Mouse (Mus musculus) frontal cortex, adult 2 months (tissue): Measurements from ENCODE around the gene Slc5a2. TPM values are rescaled to one million over a fixed set of nuclear protein-coding genes. Genes with fewer than 3 reads are reported as not detected.

ENCODE experiments used
- DNase-seq, 2 experiments: peaks; one replicate each; pipeline ENCODE4 v3.0.0; 2022; ENCODE audit warnings: low spot score in 1 of 2; ENCODE audit errors: extremely low spot score in 1 of 2
- polyA plus RNA-seq: library from polyadenylated mRNA; depleted of rRNA; stranded (reverse); fragments of >200 nt; gene quantifications from 2 replicates; pipeline ENCODE4 v1.2.3, GENCODE M21; 2012

Slc5a2 gene
- polyA plus RNA-seq, 1 experiment: 0.04 TPM

- no peak for DNase-seq
These were observed 17.1 kb upstream of the Slc5a2 start for GRCm38 (mm10) chr7:128248081-128249042.

DNA sequence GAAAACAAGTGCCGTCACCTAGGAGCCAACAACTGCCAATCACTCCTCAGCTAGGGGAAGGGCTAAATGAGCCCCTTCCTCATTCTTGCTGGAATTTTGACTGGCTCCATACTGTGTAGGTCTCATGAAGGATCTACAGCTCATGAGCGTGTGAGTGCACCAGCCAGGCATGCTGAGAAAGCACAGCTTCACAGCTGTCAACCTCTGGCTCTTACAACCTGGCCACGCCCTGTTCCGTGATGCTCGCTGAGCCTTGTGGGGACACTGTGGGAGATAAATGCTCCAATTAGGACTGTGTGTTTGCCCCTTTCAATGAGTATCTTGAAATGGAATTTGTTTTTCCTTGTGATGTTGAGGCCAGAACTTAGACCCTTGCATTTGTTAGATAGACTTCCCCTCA is 15.5 kb upstream of the Slc5a2 start:
- no peak for DNase-seq

DNA sequence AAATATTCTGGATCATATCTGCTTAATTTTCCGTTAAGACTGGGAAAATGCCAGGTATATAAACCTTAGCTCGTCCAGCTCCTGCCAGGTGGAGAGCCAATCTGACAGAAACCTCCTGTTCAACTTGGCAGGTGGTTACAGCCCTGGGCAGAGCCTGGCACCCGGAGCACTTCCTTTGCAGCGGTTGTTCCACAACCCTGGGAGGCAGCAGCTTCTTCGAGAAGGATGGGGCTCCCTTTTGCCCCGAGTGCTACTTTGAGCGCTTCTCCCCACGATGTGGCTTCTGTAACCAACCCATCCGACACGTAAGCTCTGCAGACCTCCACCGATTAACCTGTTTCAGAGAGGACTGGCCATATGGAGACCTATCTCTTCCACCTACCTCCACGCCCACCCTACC is 13.5 kb upstream of the Slc5a2 start:
- no peak for DNase-seq

- DNase-seq: peak; percentile 52 to 84
These were observed 12.8 kb upstream of the Slc5a2 start for GRCm38 (mm10) chr7:128252609-128253008.

GRCm38 (mm10) chr7:128254978-128255377 is 10.5 kb upstream of the Slc5a2 start:
- no peak for DNase-seq

DNA sequence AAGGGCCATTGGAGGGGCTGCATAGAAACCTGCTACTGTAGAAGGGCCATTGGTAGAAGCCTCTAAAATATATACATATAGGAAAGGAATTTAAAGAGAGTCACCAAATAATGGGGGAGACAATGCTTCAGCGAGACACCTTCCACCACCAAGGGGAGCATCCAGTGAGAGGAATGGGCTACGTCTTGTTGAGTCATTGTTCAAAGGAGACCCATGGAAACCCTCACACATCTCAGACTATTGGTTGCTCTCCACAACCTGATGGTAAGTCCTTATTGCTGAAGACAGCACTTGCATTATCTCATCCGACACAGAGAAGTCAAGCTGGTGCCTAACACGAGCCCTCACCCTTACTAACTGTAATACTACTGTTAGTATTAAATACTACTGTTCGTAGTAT is 9.7 kb upstream of the Slc5a2 start:
- DNase-seq: no peak

- DNase-seq: no peak
These were observed 8.6 kb upstream of the Slc5a2 start for GRCm38 (mm10) chr7:128256783-128257334.

DNA sequence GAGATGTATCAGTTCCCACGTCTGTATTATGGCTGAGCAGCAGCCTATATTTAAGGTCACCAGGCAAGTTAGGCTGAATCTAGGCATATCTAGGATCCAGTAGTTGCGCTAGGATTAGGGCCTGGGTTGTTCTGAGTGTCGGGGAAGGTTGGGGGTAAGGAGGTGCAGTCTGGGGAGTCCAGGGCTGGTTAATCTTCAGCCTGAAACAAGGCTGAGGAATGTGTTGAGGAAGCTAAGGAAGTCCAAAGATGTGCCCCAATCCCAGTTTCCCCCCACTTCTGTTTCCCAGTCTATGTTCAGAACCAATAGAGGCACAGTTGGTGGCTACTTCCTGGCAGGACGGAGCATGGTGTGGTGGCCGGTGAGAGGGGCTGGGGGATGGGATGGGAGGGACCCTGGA is 599 bp downstream of the Slc5a2 start:
- DNase-seq: no peak

GRCm38 (mm10) chr7:128267391-128267790 is 1.9 kb downstream of the Slc5a2 start:
- DNase-seq: no peak

DNA sequence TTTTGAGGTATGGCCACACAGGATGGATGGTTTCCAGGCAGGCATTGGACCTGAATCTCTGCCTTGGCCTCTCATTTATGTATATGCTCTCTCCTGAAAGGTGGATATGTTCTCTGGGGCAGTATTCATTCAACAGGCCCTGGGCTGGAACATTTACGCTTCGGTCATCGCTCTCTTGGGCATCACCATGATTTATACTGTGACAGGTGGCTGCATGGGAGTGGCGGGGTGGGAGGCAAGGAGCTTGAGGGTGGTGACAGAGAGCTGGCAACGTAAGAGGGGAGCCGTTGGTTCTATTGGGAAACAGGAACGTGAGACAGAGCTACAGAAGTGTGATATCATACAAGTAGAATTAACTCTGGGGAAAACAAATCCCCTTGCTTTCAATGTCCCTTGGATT is 2.4 kb downstream of the Slc5a2 start:
- no peak for DNase-seq

- DNase-seq: no peak
These were observed 5.0 kb downstream of the Slc5a2 start for GRCm38 (mm10) chr7:128270431-128270850.

GRCm38 (mm10) chr7:128271496-128271895 is 6.0 kb downstream of the Slc5a2 start:
- DNase-seq: no peak

- DNase-seq: no peak
These were observed 10.6 kb downstream of the Slc5a2 start for GRCm38 (mm10) chr7:128276051-128276450.

GRCm38 (mm10) chr7:128279750-128280149 is 14.3 kb downstream of the Slc5a2 start:
- no peak for DNase-seq

DNA sequence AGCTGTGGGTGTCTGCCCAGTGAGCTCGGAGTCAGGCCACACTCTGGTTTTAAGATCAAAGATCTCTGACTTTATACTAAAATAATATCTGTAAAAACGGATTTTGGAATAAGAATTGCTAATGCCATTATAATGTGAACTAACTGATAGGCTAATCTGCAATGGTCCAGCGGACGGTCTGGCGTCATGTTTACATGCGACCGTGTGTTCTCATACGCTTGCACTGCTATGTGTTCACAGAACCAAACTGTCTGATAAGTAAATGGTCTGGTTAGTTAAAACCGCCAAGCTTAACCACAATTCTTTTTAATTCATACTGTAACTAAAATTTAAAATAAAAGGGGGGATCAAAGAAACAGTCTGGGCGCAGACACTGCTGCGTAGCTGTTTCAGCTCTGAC is 16.3 kb downstream of the Slc5a2 start:
- no peak for DNase-seq

- no peak for DNase-seq
These were observed 17.2 kb downstream of the Slc5a2 start for GRCm38 (mm10) chr7:128282532-128283244.

GRCm38 (mm10) chr7:128284047-128284446 is 18.6 kb downstream of the Slc5a2 start:
- no peak for DNase-seq

GRCm38 (mm10) chr7:128285060-128285459 is 19.6 kb downstream of the Slc5a2 start:
- DNase-seq: no peak

DNA sequence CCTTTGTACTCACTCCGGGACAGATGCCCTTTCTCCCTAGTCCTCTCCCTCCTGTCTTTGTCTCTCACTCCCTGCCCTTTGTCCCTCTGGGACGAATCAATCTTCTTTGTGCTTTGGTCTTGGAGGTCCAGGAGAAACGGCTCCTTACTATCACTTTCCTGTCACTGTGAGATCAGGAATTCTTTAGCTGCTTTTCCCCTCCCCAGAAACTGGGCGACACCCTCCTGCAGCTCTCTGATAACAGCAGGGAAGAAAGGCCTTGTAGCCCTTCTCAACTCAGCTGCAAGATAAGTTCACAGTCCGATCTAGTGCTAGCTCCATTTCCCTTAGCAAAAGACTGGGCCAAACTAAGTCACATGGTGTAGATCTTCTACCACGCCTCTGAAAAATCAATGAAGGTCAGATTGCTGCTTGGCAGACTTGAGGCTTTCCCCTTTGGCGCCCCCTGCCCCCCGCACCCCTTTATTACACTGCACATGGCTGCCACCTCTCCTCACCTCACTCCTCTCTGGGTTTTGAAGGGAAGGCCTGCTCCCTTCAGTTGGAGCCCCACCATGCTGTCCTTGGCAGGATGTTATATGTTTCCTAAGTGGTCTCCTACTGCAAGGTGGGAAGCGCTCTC is 23.6 kb downstream of the Slc5a2 start:
- DNase-seq: no peak

GRCm38 (mm10) chr7:128294785-128295184 is 29.3 kb downstream of the Slc5a2 start:
- DNase-seq: no peak

- DNase-seq: no peak
These were observed 31.1 kb downstream of the Slc5a2 start for GRCm38 (mm10) chr7:128296514-128296913.
